Mouse (Mus musculus) liver, embryonic 14.5 days (tissue): ENCODE measurements around the gene Arpc2. TPM values are rescaled to one million over a fixed set of nuclear protein-coding genes. Genes with fewer than 3 reads are reported as not detected.

ENCODE experiments used
- ATAC-seq: fragments of 200-750 bp; cut with Nextera tagmentation; 2 replicates; pipeline ENCODE4 v1.8.0; 2017; ENCODE audit warnings: moderate number of reproducible peaks, mild to moderate bottlenecking, moderate library complexity; ENCODE audit not compliant: insufficient read depth
- DNase-seq, 3 experiments: peaks; one replicate each; pipeline ENCODE4 v3.0.0-alpha.2; 2012 to 2013; ENCODE audit warnings: low read depth in 3 of 3, low spot score in 3 of 3
- H3K27ac ChIP-seq: fragments of 300-500 bp; sonication (generic); 2 replicates; pipeline ENCODE4 v1.5.1; 2014; ENCODE audit warnings: moderate library complexity, mild to moderate bottlenecking, control low read depth, inconsistent platforms
- H3K27me3 ChIP-seq: fragments of 300-500 bp; sonication (generic); 2 replicates; pipeline ENCODE4 v1.6.1; 2014; ENCODE audit warnings: mild to moderate bottlenecking, low read length, moderate library complexity; ENCODE audit not compliant: control insufficient read depth, insufficient read depth
- H3K36me3 ChIP-seq: fragments of 300-500 bp; sonication (generic); replicated peaks from 2 replicates; pipeline ENCODE4 v1.6.1; 2014; ENCODE audit warnings: low read depth; ENCODE audit not compliant: control insufficient read depth, insufficient read depth
- H3K4me1 ChIP-seq, 2 experiments: fragments of 200-500 bp in 1 of 2; fragments of 300-500 bp in 1 of 2; sonication (generic) in 1 of 2; replicated peaks; 2 replicates each; pipeline ENCODE4 v1.6.1; 2012 to 2014; ENCODE audit warnings: antibody characterized with exemption in 1 of 2, inconsistent platforms in 1 of 2, low read length in 1 of 2; ENCODE audit not compliant: control insufficient read depth in 2 of 2, insufficient read depth in 2 of 2
- H3K4me2 ChIP-seq: fragments of 300-500 bp; sonication (generic); 2 replicates; pipeline ENCODE4 v1.6.1; 2014; ENCODE audit warnings: low read depth, mild to moderate bottlenecking, control low read depth, moderate library complexity
- H3K4me3 ChIP-seq, 2 experiments: fragments of 200-500 bp in 1 of 2; fragments of 300-500 bp in 1 of 2; sonication (generic) in 1 of 2; 2 replicates each; pipeline ENCODE4 v1.5.1; 2012 to 2014; ENCODE audit warnings: low read depth in 2 of 2, low read length in 2 of 2, mild to moderate bottlenecking in 2 of 2, control low read depth in 1 of 2, inconsistent platforms in 1 of 2, moderate library complexity in 1 of 2; ENCODE audit not compliant: insufficient read depth in 1 of 2
- H3K9ac ChIP-seq: fragments of 300-500 bp; sonication (generic); replicated peaks from 2 replicates; pipeline ENCODE4 v1.6.1; 2014; ENCODE audit warnings: mild to moderate bottlenecking, control low read depth, moderate library complexity
- H3K9me3 ChIP-seq: fragments of 300-500 bp; sonication (generic); 2 replicates; pipeline ENCODE4 v1.6.1; 2016; ENCODE audit warnings: low read length, mixed read lengths; ENCODE audit not compliant: control insufficient read depth
- CTCF ChIP-seq: IDR thresholded peaks from 2 replicates; pipeline ENCODE4 v1.5.1; 2016; ENCODE audit warnings: antibody characterized with exemption, low read depth, control low read depth
- EP300 ChIP-seq: IDR thresholded peaks from 2 replicates; pipeline ENCODE4 v1.6.1; 2016; ENCODE audit warnings: antibody characterized with exemption, low read depth
- WGBS: fragments of 180-500 bp; shearing (Covaris S2); extraction: QIAGEN DNeasy Blood & Tissue Kit; methylation state at CpG from one replicate; pipeline ENCODE4 v1.1.7; 2014; ENCODE audit not compliant: insufficient replicate concordance; 5-methylcytosine and 5-hydroxymethylcytosine counted together
- polyA plus RNA-seq, 2 experiments: library from polyadenylated mRNA; depleted of rRNA in 1 of 2; stranded (reverse) in 1 of 2; unstranded in 1 of 2; fragments of >200 nt; fragmentation: Nextera tagmentation in 1 of 2; extraction: Ambion mirVana in 1 of 2; gene quantifications; 2 replicates each; pipeline versions ENCODE4 v1.2.1 to v1.2.3; 2012 to 2014

Arpc2 gene
- polyA plus RNA-seq, 2 experiments, result 95.3 to 157 TPM

DNA sequence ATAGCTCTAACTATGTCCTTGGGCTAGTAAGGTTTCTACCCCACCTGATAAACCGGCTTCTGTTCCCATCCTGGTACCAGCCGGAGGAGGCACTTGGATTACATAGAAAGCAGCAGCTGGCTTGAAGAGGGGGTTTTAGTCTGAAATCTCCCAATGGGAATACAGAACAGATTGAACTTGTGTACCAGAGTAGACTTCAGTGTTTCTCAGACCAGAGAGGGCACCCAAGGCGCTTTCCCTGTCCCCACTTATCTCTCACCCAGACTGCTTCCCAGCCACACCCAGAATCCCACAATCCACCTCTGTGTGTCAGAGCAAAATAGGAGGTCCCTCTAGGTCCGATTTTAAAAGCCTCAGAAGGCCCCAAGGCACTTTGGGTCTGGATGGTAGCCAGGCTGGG is 52.4 kb downstream of the Arpc2 start:
- 0 out of 2 replicates have a peak overlapping the region, but pooled peaks have one; percentile 23 for H3K9ac ChIP-seq
- H3K27me3 ChIP-seq, result no peaks in the 10 kb centered on the region
- no peaks in the 10 kb centered on the region for H3K9me3 ChIP-seq
- peaks cover 17 to 18% of the 10 kb centered on the region in 2 experiments for H3K4me1 ChIP-seq
- no peak for TF ChIP-seq EP300
- peak overlapping the region; percentile 22 for H3K4me2 ChIP-seq
- 49% methylated on average over 4 of the region's 4 CpGs for WGBS
- H3K4me3 ChIP-seq, result no peak overlapping the region
- H3K27ac ChIP-seq, result peak overlapping the region; percentile 27
- H3K36me3 ChIP-seq, result peaks cover 4% of the 10 kb centered on the region; the same call in 1 of the 2 replicates
- ATAC-seq (no peak), DNase-seq (peak in 1 of 3 experiments; percentile 17)

DNA sequence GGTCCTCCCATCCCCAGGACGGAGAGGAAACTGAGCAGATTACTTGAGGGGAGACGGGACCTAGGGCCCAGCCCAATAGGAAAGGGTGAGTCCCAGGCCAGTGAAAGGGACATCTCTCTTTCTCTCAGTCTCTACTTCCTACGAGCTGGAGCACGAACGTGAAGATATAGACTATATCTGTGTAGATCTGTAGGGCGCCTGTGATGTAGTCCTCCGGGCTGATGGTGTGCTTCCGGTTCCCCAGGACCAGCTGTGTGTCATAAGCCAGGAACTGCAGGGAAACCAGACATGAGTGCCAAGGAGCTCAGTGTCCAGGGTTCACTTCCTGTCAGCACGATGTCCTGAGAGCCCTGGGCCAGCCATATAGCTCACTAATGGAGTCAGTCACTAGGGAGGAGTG is 53.4 kb downstream of the Arpc2 start:
- Histone ChIP-seq H3K36me3 (peaks cover 4% of the 10 kb centered on the region; the same call in 1 of the 2 replicates), H3K4me1 (peaks cover 14% of the 10 kb centered on the region in 2 experiments), H3K4me2 (no peak overlapping the region), H3K9ac (no peak overlapping the region), H3K27ac (no peak overlapping the region), H3K27me3 (no peaks in the 10 kb centered on the region), H3K4me3 (no peak overlapping the region), H3K9me3 (no peaks in the 10 kb centered on the region)
- TF ChIP-seq CTCF (no peak), EP300 (no peak)
- 69% methylated on average over 9 of the region's 9 CpGs for WGBS
- DNase-seq (no peak), ATAC-seq (no peak)

DNA sequence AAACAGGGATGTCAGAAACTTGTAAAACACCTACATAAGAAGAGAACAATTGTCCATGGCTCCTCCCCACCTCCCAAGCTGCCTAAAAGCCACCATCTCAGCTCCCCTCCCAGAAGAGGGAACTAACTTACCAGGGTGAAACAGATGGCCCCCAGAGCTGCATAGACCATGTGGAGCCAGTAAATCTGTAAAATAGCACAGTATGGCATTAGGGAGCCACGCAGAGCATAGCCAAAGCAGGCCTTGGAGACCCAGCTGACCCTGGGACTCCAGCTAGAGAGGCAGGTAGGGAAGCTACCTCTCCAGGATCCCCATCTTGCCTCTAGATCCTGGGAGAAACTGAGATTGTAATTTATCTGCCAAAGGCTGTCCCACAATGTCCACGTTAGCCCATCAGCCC is 53.9 kb downstream of the Arpc2 start:
- H3K4me3 ChIP-seq, result no peak overlapping the region
- H3K36me3 ChIP-seq, result peaks cover 4% of the 10 kb centered on the region; the same call in 1 of the 2 replicates
- ATAC-seq (no peak), DNase-seq (no peak)
- no peak overlapping the region for H3K27ac ChIP-seq
- H3K27me3 ChIP-seq, result no peaks in the 10 kb centered on the region
- 63% methylated on average over 2 of the region's 2 CpGs for WGBS
- H3K4me1 ChIP-seq, result peaks cover 17 to 18% of the 10 kb centered on the region in 2 experiments
- no peak for TF ChIP-seq EP300
- no peak for TF ChIP-seq CTCF
- no peak overlapping the region for H3K4me2 ChIP-seq
- no peaks in the 10 kb centered on the region for H3K9me3 ChIP-seq
- no peak overlapping the region for H3K9ac ChIP-seq

DNA sequence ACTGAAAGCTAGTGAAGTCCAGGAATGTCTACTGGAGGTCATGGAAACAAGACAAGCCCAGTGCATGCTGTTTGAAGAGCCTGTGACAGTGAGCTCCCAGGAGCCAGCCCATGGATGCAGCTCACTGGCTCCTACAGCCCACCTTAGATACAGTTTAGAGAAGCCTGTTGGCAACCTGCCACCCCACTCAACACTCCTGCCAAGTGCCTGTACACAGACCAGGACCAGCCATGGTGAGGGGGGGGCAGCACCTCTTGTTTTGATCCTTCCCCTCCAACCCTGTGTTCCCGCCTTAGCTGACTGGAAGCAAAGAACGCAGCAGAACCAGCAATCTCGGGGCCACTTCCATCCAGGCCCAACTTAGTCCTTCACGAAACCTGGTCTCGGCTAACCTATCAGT is 54.3 kb downstream of the Arpc2 start:
- Histone ChIP-seq H3K9ac (no peak overlapping the region), H3K4me1 (peaks cover 21 to 22% of the 10 kb centered on the region in 2 experiments), H3K36me3 (peaks cover 4% of the 10 kb centered on the region; the same call in 1 of the 2 replicates), H3K27ac (no peak overlapping the region), H3K27me3 (no peaks in the 10 kb centered on the region), H3K9me3 (no peaks in the 10 kb centered on the region), H3K4me2 (no peak overlapping the region), H3K4me3 (no peak overlapping the region)
- TF ChIP-seq CTCF (no peak), EP300 (no peak)
- WGBS, result 81% methylated on average over 5 of the region's 5 CpGs
- DNase-seq (no peak), ATAC-seq (no peak)

DNA sequence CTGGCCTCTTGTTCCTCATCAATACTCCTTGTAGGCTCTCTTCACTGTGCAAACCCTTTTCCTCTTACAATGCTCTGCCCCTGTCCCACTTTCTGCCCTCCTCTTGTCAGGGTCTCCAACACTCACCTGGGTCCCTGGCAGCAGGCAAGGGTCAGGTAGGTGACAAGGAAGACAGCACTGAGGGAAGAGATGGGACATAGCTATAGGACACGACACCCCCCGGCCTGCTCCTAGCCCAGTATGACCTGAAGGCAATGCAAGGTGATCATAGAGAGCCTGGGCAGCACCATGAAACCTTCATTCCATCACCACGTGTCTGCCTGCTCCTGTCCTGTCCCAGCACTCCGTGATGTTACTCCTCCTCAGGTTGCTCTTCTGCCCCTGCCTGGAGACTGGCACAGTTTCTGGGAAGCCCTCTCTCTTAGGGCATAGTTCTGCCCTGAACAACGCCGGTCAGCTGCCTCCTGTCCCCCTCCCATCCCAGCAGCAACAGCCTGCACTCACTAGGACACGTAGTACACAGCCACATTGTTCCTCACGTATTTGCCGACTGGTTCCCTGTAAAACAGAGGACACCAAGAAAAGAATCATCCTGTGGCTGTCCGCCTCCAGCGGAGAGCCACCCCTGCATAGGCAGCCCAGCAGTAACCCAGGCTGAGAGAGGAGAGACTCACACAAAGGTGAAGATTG is 56.6 kb downstream of the Arpc2 start:
- no peak overlapping the region for H3K4me3 ChIP-seq
- no peak overlapping the region for H3K4me2 ChIP-seq
- no peak overlapping the region for H3K9ac ChIP-seq
- peaks cover 36 to 39% of the 10 kb centered on the region in 2 experiments for H3K4me1 ChIP-seq
- no peak overlapping the region for H3K27ac ChIP-seq
- no peak for DNase-seq
- H3K27me3 ChIP-seq, result no peaks in the 10 kb centered on the region
- H3K36me3 ChIP-seq, result peaks cover 4% of the 10 kb centered on the region; the same call in 1 of the 2 replicates
- H3K9me3 ChIP-seq, result no peaks in the 10 kb centered on the region
- ATAC-seq, result no peak
- TF ChIP-seq EP300 (no peak), CTCF (no peak)
- 81% methylated on average over 11 of the region's 11 CpGs for WGBS
